Mouse (Mus musculus) megakaryocyte, embryonic 14.5 days (primary cell): ENCODE results near the gene Ren1.

Source experiments
- FLI1 ChIP-seq: IDR thresholded peaks from 2 replicates; pipeline ENCODE4 v1.6.1; 2012; ENCODE audit warnings: low read length, inconsistent platforms, mixed read lengths
- GATA1 ChIP-seq: IDR thresholded peaks from 3 replicates; pipeline ENCODE4 v1.6.1; 2012; ENCODE audit warnings: mixed read lengths, low read length, inconsistent platforms, borderline replicate concordance

DNA sequence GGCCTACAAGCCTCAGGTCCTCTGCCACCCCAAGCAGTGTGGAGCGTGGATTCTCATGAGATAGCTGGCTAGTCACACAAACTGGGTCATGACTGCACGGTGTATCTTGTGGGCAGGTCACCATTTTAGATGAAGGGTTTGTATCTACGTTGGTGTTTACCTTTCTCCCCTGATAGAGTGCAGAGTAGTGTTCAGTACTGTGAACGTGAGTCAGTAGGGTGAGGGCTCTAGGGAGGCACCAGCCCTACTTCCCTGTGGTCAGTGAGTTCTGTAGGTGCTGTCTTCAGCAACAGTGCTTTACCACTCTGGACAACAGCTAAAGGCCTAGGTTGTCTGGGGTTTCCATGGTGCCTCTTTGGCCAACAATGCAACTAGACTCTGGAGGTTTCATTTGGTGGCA, 53.7 kb downstream of the Ren1 start:
- TF ChIP-seq GATA1, result no peak
- no peak for TF ChIP-seq FLI1
